14 mouse cellular contexts compared by ENCODE assay signal in the genomic region with DNA sequence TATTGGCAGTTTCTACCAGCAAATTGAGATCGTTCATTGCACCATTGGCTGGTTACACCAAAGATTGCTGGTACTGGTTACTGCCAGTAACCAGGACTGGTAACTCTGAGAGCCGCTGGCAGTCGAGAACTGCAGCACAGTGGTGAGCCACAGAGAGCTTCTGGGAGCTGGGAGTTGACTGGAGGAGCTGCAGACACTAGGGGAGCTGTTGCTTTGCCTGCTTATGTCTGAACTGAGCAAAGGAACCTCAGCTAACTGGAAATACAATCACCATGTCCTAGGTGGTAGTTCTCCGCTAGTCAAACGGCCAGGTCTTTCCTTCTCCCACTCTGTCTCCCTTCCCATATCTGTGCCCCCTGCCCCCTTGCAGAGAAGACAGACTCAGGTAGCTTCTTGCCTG. TPM values are rescaled to one million over a fixed set of nuclear protein-coding genes. Genes with fewer than 3 reads are reported as not detected.
DNase-seq lines count a peak whose midpoint lies in the region; TF ChIP-seq lines count a peak whose summit lies in the region.
"Had no signal": no experiment of that assay in that cellular context is flagged by ENCODE, and none has a peak within 500 bp of the region (broad histone marks: within the 10 kb centered on the region; RNA-seq: fewer than 3 reads in every experiment).

No protein-coding gene starts in this region.

- H3K4me3 ChIP-seq in gastrocnemius, adult 2 months = no peak overlapping the region
- no peak overlapping the region for H3K4me3 ChIP-seq in left cerebral cortex, adult 2 months
- H3K4me3 ChIP-seq: hindbrain, embryonic 12.5 days; limb, embryonic 10.5 days had no signal

- DNase-seq in gastrocnemius, adult 2 months = no peak
- no peak for DNase-seq in gastrocnemius, postnatal 36 days
- DNase-seq in left cerebral cortex, adult 2 months (ENCODE audit: extremely low spot score in 1 of 2, low spot score in 2 of 2) = no peak
- no peak for DNase-seq in left cerebral cortex, postnatal 36 days (ENCODE audit: low spot score in 2 of 2)
- DNase-seq in A20 (ENCODE audit: low read depth, low spot score) (peak; percentile 27), ZHBTc4 (ENCODE audit: low read depth, low spot score) (peak; percentile 47)
- DNase-seq in spleen, postnatal 36 days (ENCODE audit: low spot score in 2 of 2) = no peak
- no peak for DNase-seq in spleen, postnatal 4 days (ENCODE audit: low spot score in 2 of 2)
- DNase-seq: gastrocnemius, postnatal 14 days; lung, postnatal 10 days; thymus, postnatal 25 days had no signal

- TF ChIP-seq CTCF in gastrocnemius, adult 2 months (IDR thresholded peaks at IDR 0.05) = peak; percentile 21; the same call in 1 of the 2 replicates
- TF ChIP-seq CTCF in left cerebral cortex, adult 2 months (IDR thresholded peaks at IDR 0.05) = peak; percentile 68

- intact Hi-C loops in gastrocnemius, adult 2 months (cut with DNase I) = no loop called here
- intact Hi-C loops in gastrocnemius, postnatal 36 days (cut with DNase I) = no loop called here
- intact Hi-C loops in left cerebral cortex, adult 2 months (cut with DNase I) = no loop called here
- intact Hi-C loops in left cerebral cortex, postnatal 36 days (cut with DNase I) = loop anchor here (5.0 kb wide), 1 partner anchor 35 kb away; no protein-coding TSS in a partner anchor

- H3K27ac ChIP-seq in gastrocnemius, adult 2 months = no peak overlapping the region
- no peak overlapping the region for H3K27ac ChIP-seq in left cerebral cortex, adult 2 months
- H3K27ac ChIP-seq: hindbrain, embryonic 12.5 days; limb, embryonic 10.5 days had no signal

RNA-seq across cellular contexts. Expression of a gene that starts 19.5 kb away (rescaled TPM):
- total RNA-seq in gastrocnemius, adult 2 months (2021) = under 1 TPM; 0.10 to 0.14 TPM
- under 1 TPM; 0.05 to 0.18 TPM for total RNA-seq in gastrocnemius, postnatal 36 days (2021)
- total RNA-seq in left cerebral cortex, adult 2 months (2021) = 10 to 100 TPM; 20.7 to 27.5 TPM
- 10 to 100 TPM; 14.2 to 29.6 TPM for total RNA-seq in left cerebral cortex, postnatal 36 days (2021)
- total RNA-seq: neutrophil, adult 5-6 weeks had no signal

RNA-seq across cellular contexts. Expression of a gene that starts 23.7 kb away (rescaled TPM):
- not detected for total RNA-seq in gastrocnemius, adult 2 months (2021)
- not detected for total RNA-seq in gastrocnemius, postnatal 36 days (2021)
- total RNA-seq in left cerebral cortex, adult 2 months (2021) = not detected
- not detected for total RNA-seq in left cerebral cortex, postnatal 36 days (2021)
- total RNA-seq: gastrocnemius, postnatal 14 days; neutrophil, adult 5-6 weeks had no signal

Comparison
In these comparisons a context has a peak if more than half of its experiments do, and no peak if none do; other contexts are left out.
1. DNase-seq: peak in A20 (single experiment) and ZHBTc4 (single experiment); none in gastrocnemius, adult 2 months (single experiment), gastrocnemius, postnatal 36 days (0 of 2), left cerebral cortex, adult 2 months (0 of 2), left cerebral cortex, postnatal 36 days (0 of 2), spleen, postnatal 36 days (0 of 2) and spleen, postnatal 4 days (0 of 2).
2. RNA of a gene that starts 19.5 kb away (total RNA-seq): 14.2 to 29.6 TPM in left cerebral cortex, postnatal 36 days and 20.7 to 27.5 TPM in left cerebral cortex, adult 2 months; 0.05 to 0.18 TPM in gastrocnemius, postnatal 36 days and 0.10 to 0.14 TPM in gastrocnemius, adult 2 months; every median in the first group is over 10 times any median in the second.